In genomic region chr2:127961802-127962433, GRCm38 (mm10) we compare ENCODE assay signal across 9 mouse cellular contexts.
DNase-seq lines count a peak whose midpoint lies in the region; ATAC-seq and TF ChIP-seq lines count a peak whose summit lies in the region.
"Had no signal": no experiment of that assay in that cellular context is flagged by ENCODE, and none has a peak within 500 bp of the region (broad histone marks: within the 10 kb centered on the region; RNA-seq: fewer than 3 reads in every experiment).

No protein-coding gene starts in this region.

- H3K4me1 ChIP-seq in liver, embryonic 12.5 days: no peaks in the 10 kb centered on the region

- TF ChIP-seq POLR2A in myocyte (IDR thresholded peaks at IDR 0.05; ENCODE audit: insufficient read length, low read depth): no peak

- H3K9me3 ChIP-seq in liver, embryonic 12.5 days (replicated peaks): no peaks in the 10 kb centered on the region
- H3K9me3 ChIP-seq: limb, embryonic 13.5 days had no signal

- peak; percentile 44 to 65 for DNase-seq in heart, adult 18-20 months
- no peak for DNase-seq in heart, postnatal 25 days (ENCODE audit: low spot score)
- DNase-seq in gastrocnemius, postnatal 10 days: peak; percentile 33
- DNase-seq in layer of hippocampus, adult 9-10 months (ENCODE audit: low spot score): peak; percentile 49
- no peak for DNase-seq in kidney, postnatal 10 days
- no peak for DNase-seq in ovary, postnatal 36 days (ENCODE audit: low spot score)

- ATAC-seq in liver, embryonic 12.5 days: no peak

- WGBS in liver, embryonic 12.5 days (ENCODE audit: insufficient replicate concordance): 41% methylated on average over 4 of the region's 4 CpGs

- H3K27ac ChIP-seq in liver, embryonic 12.5 days: no peak overlapping the region
- H3K27ac ChIP-seq: limb, embryonic 13.5 days had no signal

- no peak overlapping the region for H3ac ChIP-seq in myocyte (ENCODE audit: control insufficient read depth, insufficient read length)

- H3K4me3 ChIP-seq in myocyte: no peak overlapping the region
- no peak overlapping the region for H3K4me3 ChIP-seq in liver, embryonic 12.5 days
- H3K4me3 ChIP-seq: limb, embryonic 13.5 days had no signal

- no peaks in the 10 kb centered on the region for H3K79me2 ChIP-seq in myocyte (ENCODE audit: control insufficient read depth, insufficient read depth)

- H3K4me2 ChIP-seq in myocyte (ENCODE audit: low read depth): peak overlapping the region; percentile 72
- no peak overlapping the region for H3K4me2 ChIP-seq in liver, embryonic 12.5 days
- H3K4me2 ChIP-seq: limb, embryonic 13.5 days had no signal

- no peaks in the 10 kb centered on the region for H3K27me3 ChIP-seq in myocyte (ENCODE audit: control insufficient read depth, insufficient read depth, insufficient read length)
- H3K27me3 ChIP-seq in liver, embryonic 12.5 days (replicated peaks): no peaks in the 10 kb centered on the region
- H3K27me3 ChIP-seq: limb, embryonic 13.5 days had no signal

- H3K36me3 ChIP-seq in myocyte (ENCODE audit: control insufficient read depth, insufficient read depth): no peaks in the 10 kb centered on the region
- H3K36me3 ChIP-seq in liver, embryonic 12.5 days: no peaks in the 10 kb centered on the region
- H3K36me3 ChIP-seq: limb, embryonic 13.5 days had no signal

- no peak overlapping the region for H3K9ac ChIP-seq in liver, embryonic 12.5 days
- H3K9ac ChIP-seq: limb, embryonic 13.5 days had no signal

- intact Hi-C loops in heart, postnatal 25 days (cut with DNase I): no loop called here

TF ChIP-seq in myocyte, 11 proteins besides CTCF, POLR2A, EP300 and RAD21:
- TF ChIP-seq MYOG (IDR thresholded peaks at IDR 0.05; ENCODE audit: control insufficient read depth in 1 of 3, insufficient read depth in 1 of 3, insufficient read length in 2 of 3, low read depth in 2 of 3) (no peak), CEBPB (IDR thresholded peaks at IDR 0.05; ENCODE audit: insufficient read depth, poor library complexity, severe bottlenecking) (no peak), POLR2AphosphoS2 (IDR thresholded peaks at IDR 0.05; ENCODE audit: insufficient read length, low read depth) (no peak), E2F4 (IDR thresholded peaks at IDR 0.05; ENCODE audit: insufficient read depth) (no peak), USF1 (IDR thresholded peaks at IDR 0.05; ENCODE audit: low read depth) (no peak), SRF (IDR thresholded peaks at IDR 0.05; ENCODE audit: control insufficient read depth, insufficient read length, low read depth) (no peak), MAX (IDR thresholded peaks at IDR 0.05; ENCODE audit: low read depth) (no peak), MYOD1 (IDR thresholded peaks at IDR 0.05; ENCODE audit: control insufficient read depth in 1 of 3, insufficient read length in 2 of 3, low read depth in 2 of 3) (no peak), REST (IDR thresholded peaks at IDR 0.05; ENCODE audit: insufficient read depth, insufficient read length) (no peak), TCF3 (IDR thresholded peaks at IDR 0.05; ENCODE audit: insufficient read length, low read depth) (no peak), TCF12 (IDR thresholded peaks at IDR 0.05; ENCODE audit: insufficient read depth, poor library complexity, severe bottlenecking) (no peak)

Comparison
In these comparisons a context has a peak if more than half of its experiments do, and no peak if none do; other contexts are left out.
1. DNase-seq: peak in heart, adult 18-20 months (2 of 2), gastrocnemius, postnatal 10 days (single experiment) and layer of hippocampus, adult 9-10 months (single experiment); none in heart, postnatal 25 days (single experiment), kidney, postnatal 10 days (single experiment) and ovary, postnatal 36 days (single experiment).